Mouse (Mus musculus): ENCODE measurements around the gene Arsg.

DNA sequence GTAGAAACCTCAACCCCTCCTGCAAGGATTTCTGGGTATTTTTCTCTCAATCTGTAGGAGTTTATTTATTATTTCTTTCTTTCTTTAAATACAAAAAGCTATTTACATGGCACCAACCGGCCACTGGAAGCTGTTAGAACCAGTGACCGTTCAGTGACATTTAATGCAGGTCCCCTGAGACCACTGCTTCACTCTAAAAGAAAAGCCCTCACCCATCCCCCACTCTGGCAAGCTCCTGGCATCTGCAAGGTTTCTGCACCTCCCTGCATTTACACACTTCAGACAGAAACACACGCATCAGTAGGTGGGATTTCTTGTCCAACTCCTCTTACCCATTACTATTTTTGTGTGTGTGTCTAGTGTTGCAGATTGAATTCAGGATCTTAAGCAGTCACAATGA lies 33.9 kb downstream of the Arsg start:
- TF ChIP-seq EP300 (IDR thresholded peaks at IDR 0.05; ENCODE audit: low read depth) (no peak), CTCF (IDR thresholded peaks at IDR 0.05; ENCODE audit: low read depth) (no peak)
